ENCODE assay signal across 8 mouse cellular contexts in the genomic region with DNA sequence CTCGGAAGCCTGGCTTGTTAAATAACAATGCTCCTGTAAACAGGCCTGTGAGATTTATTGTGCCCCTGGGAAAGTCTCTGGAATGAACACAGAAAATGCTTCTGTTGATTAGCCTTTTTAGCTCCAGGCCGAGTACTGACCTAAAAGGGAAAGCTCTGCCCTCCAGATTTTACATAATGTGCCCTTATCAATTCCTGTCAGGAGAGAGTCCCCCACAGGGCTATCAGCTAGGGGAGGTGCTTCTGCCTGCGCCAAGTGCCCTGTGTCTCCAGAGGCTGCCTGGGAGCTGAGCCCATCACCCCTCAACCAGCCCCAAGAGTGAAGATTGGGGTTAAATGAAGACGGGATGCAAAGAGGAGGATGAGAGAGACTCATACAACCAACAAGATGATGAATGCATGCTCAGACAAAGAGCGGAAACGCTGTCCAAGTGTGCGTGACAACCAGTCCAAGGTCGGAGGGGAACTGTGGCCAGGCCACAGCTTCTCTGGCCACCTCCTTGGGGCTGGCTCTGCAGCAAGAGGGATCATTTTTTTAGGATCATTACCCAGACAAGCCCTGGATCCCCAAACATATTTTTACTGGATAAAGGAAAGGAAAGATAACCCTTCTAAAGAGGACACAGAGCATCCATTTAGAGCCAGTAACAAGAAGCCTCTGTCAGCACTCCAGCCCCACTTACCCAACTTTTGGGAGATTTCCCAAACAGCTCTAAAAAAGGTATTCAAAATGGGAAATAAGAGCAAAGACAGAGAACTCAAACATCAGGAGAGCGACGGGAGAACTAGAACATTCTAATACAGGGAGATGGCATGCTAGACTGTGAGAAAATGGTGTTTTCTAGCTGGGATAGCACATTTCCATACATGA.
DNase-seq lines count a peak whose midpoint lies in the region; ATAC-seq and TF ChIP-seq lines count a peak whose summit lies in the region.

No protein-coding gene starts in this region.

- TF ChIP-seq POLR2A in kidney, adult 2 months (IDR thresholded peaks at IDR 0.05; ENCODE audit: low read depth, low read length), result no peak
- TF ChIP-seq POLR2A in thymus, adult 2 months (IDR thresholded peaks at IDR 0.05; ENCODE audit: control insufficient read depth, extremely low read depth, insufficient read depth, low read length, poor library complexity), result no peak

- H3K4me1 ChIP-seq in lung, embryonic 16.5 days (replicated peaks; ENCODE audit: control insufficient read depth, insufficient read depth, low read length), result peaks cover 15% of the 10 kb centered on the region
- H3K4me1 ChIP-seq in kidney, adult 2 months (ENCODE audit: control insufficient read depth, insufficient read depth, low read length), result 0 out of 2 replicates have a peak, but pooled peaks cover 10% of the 10 kb centered on the region
- no peaks in the 10 kb centered on the region for H3K4me1 ChIP-seq in thymus, adult 2 months (replicated peaks; ENCODE audit: control insufficient read depth, insufficient read depth, low read length)

- H3K4me3 ChIP-seq in lung, embryonic 16.5 days (ENCODE audit: low read length), result no peak overlapping the region
- H3K4me3 ChIP-seq in kidney, adult 2 months (ENCODE audit: insufficient read depth, low read depth, low read length), result no peak overlapping the region
- no peak overlapping the region for H3K4me3 ChIP-seq in thymus, adult 2 months (ENCODE audit: control insufficient read depth, insufficient read depth, low read length)

- no peaks in the 10 kb centered on the region for H3K27me3 ChIP-seq in lung, embryonic 16.5 days (ENCODE audit: control insufficient read depth, insufficient read depth, low read depth, low read length)
- no peaks in the 10 kb centered on the region for H3K27me3 ChIP-seq in kidney, adult 2 months (replicated peaks; ENCODE audit: control insufficient read depth, insufficient read depth, low read length)
- H3K27me3 ChIP-seq in thymus, adult 2 months (ENCODE audit: control insufficient read depth, insufficient read depth, low read length), result no peaks in the 10 kb centered on the region

- H3K9me3 ChIP-seq in lung, embryonic 16.5 days (ENCODE audit: control insufficient read depth, low read length), result no peaks in the 10 kb centered on the region

- H3K4me2 ChIP-seq in lung, embryonic 16.5 days (ENCODE audit: low read depth, low read length), result no peak overlapping the region

- peak; percentile 50; the same call in 1 of the 2 replicates for ATAC-seq in lung, embryonic 16.5 days (ENCODE audit: low read depth)

- DNase-seq in lung, postnatal 25 days (ENCODE audit: low spot score), result no peak
- peak; percentile 69 to 74 for DNase-seq in heart, adult 18-20 months
- peak; percentile 92 for DNase-seq in kidney, adult 2 months
- peak; percentile 82 for DNase-seq in mesoderm, embryonic 11.5 days (ENCODE audit: low read depth, low spot score)
- no peak for DNase-seq in thymus, adult 2 months
- DNase-seq in cerebellum, adult 9-11 months, result no peak
- DNase-seq in cerebellum, adult 11 months, result no peak

- no peak for TF ChIP-seq CTCF in kidney, adult 2 months (conservative IDR thresholded peaks at IDR 0.05; ENCODE audit: insufficient read depth, insufficient read length, low read depth, low read length)
- no peak for TF ChIP-seq CTCF in thymus, adult 2 months (IDR thresholded peaks at IDR 0.05; ENCODE audit: borderline replicate concordance, control insufficient read depth, extremely low read depth, insufficient read depth, low read length, poor library complexity)

- H3K9ac ChIP-seq in lung, embryonic 16.5 days (ENCODE audit: low read length), result no peak overlapping the region

- 40% methylated on average over 10 of the region's 10 CpGs for WGBS in lung, embryonic 16.5 days
- 46% methylated on average over 10 of the region's 10 CpGs for WGBS in kidney, adult 2 months
- 65% methylated on average over 10 of the region's 10 CpGs for WGBS in thymus, adult 2 months

- peak overlapping the region; percentile 16 for H3K27ac ChIP-seq in lung, embryonic 16.5 days (ENCODE audit: low read length)
- H3K27ac ChIP-seq in kidney, adult 2 months (ENCODE audit: insufficient read depth, low read depth, low read length), result peak overlapping the region; percentile 92
- H3K27ac ChIP-seq in thymus, adult 2 months (ENCODE audit: control insufficient read depth, insufficient read depth, low read length), result no peak overlapping the region

- H3K36me3 ChIP-seq in lung, embryonic 16.5 days (ENCODE audit: control insufficient read depth, insufficient read depth, low read length), result no peaks in the 10 kb centered on the region
- no peaks in the 10 kb centered on the region for H3K36me3 ChIP-seq in kidney, adult 2 months (ENCODE audit: control insufficient read depth, insufficient read depth, low read length)
- H3K36me3 ChIP-seq in thymus, adult 2 months (ENCODE audit: control insufficient read depth, insufficient read depth, low read length), result no peaks in the 10 kb centered on the region

Comparison
In these comparisons a context has a peak if more than half of its experiments do, and no peak if none do; other contexts are left out.
1. DNase-seq: peak in heart, adult 18-20 months (2 of 2), kidney, adult 2 months (single experiment) and mesoderm, embryonic 11.5 days (single experiment); none in lung, postnatal 25 days (single experiment), thymus, adult 2 months (single experiment), cerebellum, adult 9-11 months (single experiment) and cerebellum, adult 11 months (single experiment).